Comparison of ENCODE assay signal across 8 mouse cellular contexts in the genomic region with DNA sequence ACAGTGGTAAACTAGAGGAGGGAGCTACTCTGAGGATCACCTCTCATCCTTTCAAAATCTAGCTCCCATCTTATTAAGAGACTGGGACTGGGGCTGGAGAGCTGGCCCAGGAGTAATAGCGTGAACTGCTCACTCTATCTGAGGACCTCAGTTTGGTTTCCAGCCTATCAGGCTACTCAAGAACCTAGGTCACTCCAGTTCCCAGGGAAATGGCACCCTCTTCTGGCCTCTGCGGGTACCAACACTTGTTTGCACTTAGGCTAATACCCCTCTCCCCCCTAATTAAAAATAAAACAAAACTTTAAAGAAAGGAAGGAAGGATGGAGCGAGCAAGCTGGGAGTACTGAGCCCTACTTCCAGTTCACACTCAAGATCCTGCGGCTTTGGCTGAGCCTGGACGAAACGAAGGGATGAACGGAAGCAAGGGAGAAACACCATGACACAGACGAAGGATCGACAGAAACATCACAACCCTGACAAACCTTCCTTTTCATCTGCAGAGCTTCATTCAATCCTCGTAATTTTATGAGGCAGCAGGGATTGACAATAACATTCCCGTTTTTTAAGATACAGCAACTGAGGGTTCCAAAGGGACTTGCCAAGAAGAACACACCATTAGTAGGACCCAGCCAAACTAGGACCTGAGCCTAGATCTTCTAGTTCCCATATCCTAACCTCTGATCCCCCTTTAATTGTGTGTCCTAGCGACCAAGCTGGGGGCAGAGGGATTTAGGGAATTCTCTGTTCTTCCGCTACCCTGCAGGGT. TPM values are rescaled to one million over a fixed set of nuclear protein-coding genes. Genes with fewer than 3 reads are reported as not detected.
A peak's percentile ranks its signal among the peaks of the same experiment; 100 is the strongest.
DNase-seq lines count a peak whose midpoint lies in the region; ATAC-seq lines count a peak whose summit lies in the region.

No protein-coding gene starts in this region.

- H3K27ac ChIP-seq in forebrain, embryonic 13.5 days, result peak overlapping the region; percentile 99
- peak overlapping the region; percentile 17; the same call in 1 of the 2 replicates for H3K27ac ChIP-seq in limb, embryonic 12.5 days
- H3K27ac ChIP-seq in neural tube, embryonic 14.5 days (ENCODE audit: low read depth, low read length), result no peak overlapping the region

- no peaks in the 10 kb centered on the region for H3K9me3 ChIP-seq in forebrain, embryonic 13.5 days (replicated peaks)
- H3K9me3 ChIP-seq in limb, embryonic 12.5 days, result no peaks in the 10 kb centered on the region
- H3K9me3 ChIP-seq in neural tube, embryonic 14.5 days (ENCODE audit: control insufficient read depth, low read length), result no peaks in the 10 kb centered on the region

- H3K4me3 ChIP-seq in forebrain, embryonic 13.5 days, result peak overlapping the region; percentile 99
- H3K4me3 ChIP-seq in limb, embryonic 12.5 days (replicated peaks), result peak overlapping the region; percentile 95
- peak overlapping the region; percentile 89 for H3K4me3 ChIP-seq in neural tube, embryonic 14.5 days (ENCODE audit: low read depth, low read length)

- DNase-seq in cerebellum, adult 9-11 months, result peak; percentile 35
- no peak for DNase-seq in cerebellum, adult 11 months
- DNase-seq in 416B (ENCODE audit: low read depth), result peak; percentile 58
- no peak for DNase-seq in right cerebral cortex, postnatal 25 days
- no peak for DNase-seq in layer of hippocampus, adult 9-10 months (ENCODE audit: low spot score)

- H3K4me2 ChIP-seq in forebrain, embryonic 13.5 days, result peak overlapping the region; percentile 100
- peak overlapping the region; percentile 98 for H3K4me2 ChIP-seq in limb, embryonic 12.5 days
- peak overlapping the region; percentile 98 for H3K4me2 ChIP-seq in neural tube, embryonic 14.5 days (ENCODE audit: low read depth, low read length)

- H3K36me3 ChIP-seq in forebrain, embryonic 13.5 days (ENCODE audit: poor library complexity, severe bottlenecking), result peaks cover 49% of the 10 kb centered on the region
- H3K36me3 ChIP-seq in limb, embryonic 12.5 days, result peaks cover 55% of the 10 kb centered on the region
- H3K36me3 ChIP-seq in neural tube, embryonic 14.5 days (ENCODE audit: control insufficient read depth, insufficient read depth, low read length), result peaks cover 44% of the 10 kb centered on the region

- ATAC-seq in forebrain, embryonic 13.5 days, result no peak
- ATAC-seq in limb, embryonic 12.5 days (ENCODE audit: insufficient number of reproducible peaks, insufficient read depth, low FRiP score, low TSS enrichment, low read depth), result no peak
- ATAC-seq in neural tube, embryonic 14.5 days (ENCODE audit: low read depth), result no peak

- H3K4me1 ChIP-seq in forebrain, embryonic 13.5 days, result peaks cover 49% of the 10 kb centered on the region
- H3K4me1 ChIP-seq in limb, embryonic 12.5 days (replicated peaks), result peaks cover 41% of the 10 kb centered on the region
- H3K4me1 ChIP-seq in neural tube, embryonic 14.5 days (ENCODE audit: control insufficient read depth, insufficient read depth, low read length), result peaks cover 42% of the 10 kb centered on the region

- peak overlapping the region; percentile 99 for H3K9ac ChIP-seq in forebrain, embryonic 13.5 days
- peak overlapping the region; percentile 97; the same call in 1 of the 2 replicates for H3K9ac ChIP-seq in limb, embryonic 12.5 days (replicated peaks)
- no peak overlapping the region for H3K9ac ChIP-seq in neural tube, embryonic 14.5 days (replicated peaks; ENCODE audit: low read depth, low read length)

- 64% methylated on average over 13 of the region's 13 CpGs for WGBS in forebrain, embryonic 13.5 days
- WGBS in limb, embryonic 12.5 days, result 81% methylated on average over 13 of the region's 13 CpGs
- 70% methylated on average over 13 of the region's 13 CpGs for WGBS in neural tube, embryonic 14.5 days

- H3K27me3 ChIP-seq in forebrain, embryonic 13.5 days, result no peaks in the 10 kb centered on the region
- H3K27me3 ChIP-seq in limb, embryonic 12.5 days, result no peaks in the 10 kb centered on the region
- H3K27me3 ChIP-seq in neural tube, embryonic 14.5 days (ENCODE audit: control insufficient read depth, insufficient read depth, low read length), result no peaks in the 10 kb centered on the region

RNA-seq across cellular contexts. Expression of gene Pprc1, which starts 8.0 kb away (rescaled TPM):
- polyA plus RNA-seq in forebrain, embryonic 13.5 days (2015; fragmentation: Nextera tagmentation; extraction: Ambion mirVana), result 22.3 and 26.6 TPM in 2 replicates
- 32.7 and 39.1 TPM in 2 replicates for polyA plus RNA-seq in limb, embryonic 12.5 days (2016; fragmentation: Nextera tagmentation; extraction: Ambion mirVana)
- 21.7 and 29.3 TPM in 2 replicates for polyA plus RNA-seq in neural tube, embryonic 14.5 days (2014; fragmentation: Nextera tagmentation; extraction: Ambion mirVana)

RNA-seq across cellular contexts. Expression of gene Ldb1, which starts 8.4 kb away (rescaled TPM):
- polyA plus RNA-seq in forebrain, embryonic 13.5 days (2015; fragmentation: Nextera tagmentation; extraction: Ambion mirVana), result 118 and 119 TPM in 2 replicates
- polyA plus RNA-seq in limb, embryonic 12.5 days (2016; fragmentation: Nextera tagmentation; extraction: Ambion mirVana), result 135 and 145 TPM in 2 replicates
- 93.1 and 98.6 TPM in 2 replicates for polyA plus RNA-seq in neural tube, embryonic 14.5 days (2014; fragmentation: Nextera tagmentation; extraction: Ambion mirVana)

RNA-seq across cellular contexts. Expression of gene Hps6, which starts 33.4 kb away (rescaled TPM):
- polyA plus RNA-seq in forebrain, embryonic 13.5 days (2015; fragmentation: Nextera tagmentation; extraction: Ambion mirVana), result 1.6 and 1.9 TPM in 2 replicates
- polyA plus RNA-seq in limb, embryonic 12.5 days (2016; fragmentation: Nextera tagmentation; extraction: Ambion mirVana), result 6.4 and 7.2 TPM in 2 replicates
- 1.4 and 2.4 TPM in 2 replicates for polyA plus RNA-seq in neural tube, embryonic 14.5 days (2014; fragmentation: Nextera tagmentation; extraction: Ambion mirVana)

RNA-seq across cellular contexts. Expression of gene Armh3, which starts 38.4 kb away (rescaled TPM):
- 17.0 and 21.5 TPM in 2 replicates for polyA plus RNA-seq in forebrain, embryonic 13.5 days (2015; fragmentation: Nextera tagmentation; extraction: Ambion mirVana)
- polyA plus RNA-seq in limb, embryonic 12.5 days (2016; fragmentation: Nextera tagmentation; extraction: Ambion mirVana), result 19.8 and 19.9 TPM in 2 replicates
- 21.7 and 22.5 TPM in 2 replicates for polyA plus RNA-seq in neural tube, embryonic 14.5 days (2014; fragmentation: Nextera tagmentation; extraction: Ambion mirVana)

RNA-seq across cellular contexts. Expression of gene Nolc1, which starts 39.0 kb away (rescaled TPM):
- polyA plus RNA-seq in forebrain, embryonic 13.5 days (2015; fragmentation: Nextera tagmentation; extraction: Ambion mirVana), result 87.8 and 94.8 TPM in 2 replicates
- 107 TPM in 2 replicates for polyA plus RNA-seq in limb, embryonic 12.5 days (2016; fragmentation: Nextera tagmentation; extraction: Ambion mirVana)
- polyA plus RNA-seq in neural tube, embryonic 14.5 days (2014; fragmentation: Nextera tagmentation; extraction: Ambion mirVana), result 61.4 and 61.7 TPM in 2 replicates

Comparison
In these comparisons a context has a peak if more than half of its experiments do, and no peak if none do; other contexts are left out.
1. DNase-seq: peak in cerebellum, adult 9-11 months (single experiment) and 416B (single experiment); none in cerebellum, adult 11 months (single experiment), right cerebral cortex, postnatal 25 days (single experiment) and layer of hippocampus, adult 9-10 months (single experiment).
2. Peak in every context shown above with its lines, with median percentiles within 50 percentile points of each other: H3K4me2 ChIP-seq and H3K4me3 ChIP-seq.